In the genomic region with DNA sequence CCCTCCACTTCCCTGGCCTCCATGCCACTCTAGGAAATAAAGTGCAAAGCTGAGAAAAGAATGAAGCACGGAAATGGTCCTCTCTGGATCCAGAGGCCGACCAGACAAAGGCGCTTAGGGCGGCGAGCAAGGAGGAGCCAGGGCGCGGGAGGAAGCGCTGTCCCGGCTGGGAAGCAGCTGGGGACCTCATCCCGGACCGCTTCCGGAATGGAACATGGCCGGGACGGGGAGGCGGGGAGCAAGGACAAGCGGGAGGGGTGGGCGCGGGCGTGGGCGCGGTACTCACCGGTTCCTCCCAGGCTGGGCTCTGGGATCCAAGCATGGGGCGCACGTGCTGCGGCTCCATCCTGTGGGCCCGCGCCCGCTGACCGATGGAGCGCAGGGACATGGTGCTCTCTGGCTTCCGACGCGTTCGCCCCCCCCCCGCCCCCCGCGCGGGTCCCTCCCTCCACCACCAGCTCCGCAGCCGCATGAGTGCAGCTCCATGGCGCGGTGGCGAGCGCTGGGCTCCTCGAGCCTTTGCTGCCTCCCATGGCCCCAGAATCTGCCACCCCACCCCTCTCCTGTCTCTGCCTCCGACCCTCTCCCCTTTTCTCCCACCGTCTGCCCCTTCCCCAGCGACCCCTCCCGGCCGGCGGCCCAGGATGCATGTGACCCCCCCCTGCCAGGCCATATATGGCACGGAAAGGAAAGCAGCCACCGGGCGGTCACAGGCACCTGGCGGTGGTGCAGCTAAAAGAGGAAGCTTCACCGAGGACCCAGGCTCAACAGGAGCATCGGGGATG, we compare ENCODE assay signal across 8 mouse cellular contexts. TPM values are rescaled to one million over a fixed set of nuclear protein-coding genes. Genes with fewer than 3 reads are reported as not detected.
DNase-seq lines count a peak whose midpoint lies in the region; ATAC-seq and TF ChIP-seq lines count a peak whose summit lies in the region.
"Not testable (repeated sequence)": the region's sequence is repeated elsewhere in the genome, so short reads cannot be mapped to it uniquely, and the experiment has no call there.

A gene (minus strand): TSS at position 320 of the 785 bp plus-strand sequence.

- not testable (repeated sequence) for H3K9me3 ChIP-seq in ES-Bruce4 (replicated peaks; ENCODE audit: control insufficient read depth, insufficient read depth, low read length, poor library complexity, severe bottlenecking); hindbrain, embryonic 12.5 days (replicated peaks); liver, postnatal 0 days (ENCODE audit: low read length); neural tube, embryonic 15.5 days (replicated peaks)

- H3K4me1 ChIP-seq in ES-Bruce4 (ENCODE audit: control insufficient read depth, insufficient read depth, low read length); hindbrain, embryonic 12.5 days; liver, postnatal 0 days (ENCODE audit: insufficient read depth); neural tube, embryonic 15.5 days: not testable (repeated sequence)

- H3K9ac ChIP-seq in ES-Bruce4 (ENCODE audit: low read depth, poor library complexity, severe bottlenecking), result 0 out of 2 replicates have a peak within 1 kb of the TSS, but pooled peaks have one; percentile 51
- H3K9ac ChIP-seq in hindbrain, embryonic 12.5 days, result peak within 1 kb of the TSS; percentile 69
- H3K9ac ChIP-seq in liver, postnatal 0 days (replicated peaks), result not testable (repeated sequence)
- peak within 1 kb of the TSS; percentile 65 for H3K9ac ChIP-seq in neural tube, embryonic 15.5 days (replicated peaks)

- TF ChIP-seq CTCF in ES-Bruce4 (IDR thresholded peaks at IDR 0.05; ENCODE audit: low read depth, low read length); gastrocnemius, adult 2 months (IDR thresholded peaks at IDR 0.05); layer of hippocampus, adult 2 months (conservative IDR thresholded peaks at IDR 0.05); liver, postnatal 0 days (IDR thresholded peaks at IDR 0.05; ENCODE audit: low read depth): not testable (repeated sequence)

- not testable (repeated sequence) for H3K36me3 ChIP-seq in ES-Bruce4 (ENCODE audit: control insufficient read depth, insufficient read depth, low read length, poor library complexity, severe bottlenecking); hindbrain, embryonic 12.5 days; liver, postnatal 0 days (replicated peaks; ENCODE audit: insufficient read depth, low read length); neural tube, embryonic 15.5 days

- not testable (repeated sequence) for TF ChIP-seq POLR2A in ES-Bruce4 (IDR thresholded peaks at IDR 0.05; ENCODE audit: insufficient read depth, low read length)

- intact Hi-C loops in gastrocnemius, adult 2 months (cut with DNase I), result not testable (repeated sequence)

- not testable (repeated sequence) for ATAC-seq in hindbrain, embryonic 12.5 days (ENCODE audit: low FRiP score); liver, postnatal 0 days; neural tube, embryonic 15.5 days (ENCODE audit: low FRiP score)

- H3K27me3 ChIP-seq in ES-Bruce4 (ENCODE audit: control insufficient read depth, insufficient read depth, low read length, poor library complexity, severe bottlenecking); hindbrain, embryonic 12.5 days; liver, postnatal 0 days (ENCODE audit: insufficient read depth, low read length); neural tube, embryonic 15.5 days (replicated peaks): not testable (repeated sequence)

- peak within 1 kb of the TSS; percentile 64 for H3K4me2 ChIP-seq in hindbrain, embryonic 12.5 days (replicated peaks)
- H3K4me2 ChIP-seq in liver, postnatal 0 days (ENCODE audit: low read depth, low read length), result not testable (repeated sequence)
- H3K4me2 ChIP-seq in neural tube, embryonic 15.5 days, result peak within 1 kb of the TSS; percentile 67

- DNase-seq in cerebellum, postnatal 4 days (ENCODE audit: low spot score in 2 of 2), result peak; percentile 34 to 40
- DNase-seq in gastrocnemius, adult 2 months, result peak; percentile 51
- peak; percentile 12 to 40 for DNase-seq in layer of hippocampus, adult 2 months (ENCODE audit: low spot score in 2 of 2)
- DNase-seq in liver, postnatal 0 days, result peak; percentile 16
- peak; percentile 9 for DNase-seq in testis, postnatal 14 days (ENCODE audit: low spot score)

- peak within 1 kb of the TSS; percentile 40 for H3K4me3 ChIP-seq in ES-Bruce4 (ENCODE audit: low read depth, low read length)
- peak within 1 kb of the TSS; percentile 63 for H3K4me3 ChIP-seq in gastrocnemius, adult 2 months
- H3K4me3 ChIP-seq in hindbrain, embryonic 12.5 days, result peak within 1 kb of the TSS; percentile 52
- peak within 1 kb of the TSS; percentile 54 for H3K4me3 ChIP-seq in layer of hippocampus, adult 2 months
- not testable (repeated sequence) for H3K4me3 ChIP-seq in liver, postnatal 0 days (ENCODE audit: low read depth, low read length)
- H3K4me3 ChIP-seq in neural tube, embryonic 15.5 days (replicated peaks), result peak within 1 kb of the TSS; percentile 53

- WGBS in hindbrain, embryonic 12.5 days, result 2% methylated on average over 47 of the region's 57 CpGs
- 2% methylated on average over 32 of the region's 57 CpGs for WGBS in liver, postnatal 0 days (ENCODE audit: insufficient replicate concordance)
- 4% methylated on average over 45 of the region's 57 CpGs for WGBS in neural tube, embryonic 15.5 days

- H3K27ac ChIP-seq in ES-Bruce4 (ENCODE audit: insufficient read depth, low read length); hindbrain, embryonic 12.5 days; layer of hippocampus, adult 2 months; liver, postnatal 0 days (ENCODE audit: low read depth): not testable (repeated sequence)
- H3K27ac ChIP-seq in gastrocnemius, adult 2 months, result peak within 1 kb of the TSS; percentile 75
- 0 out of 2 replicates have a peak within 1 kb of the TSS, but pooled peaks have one; percentile 33 for H3K27ac ChIP-seq in neural tube, embryonic 15.5 days (replicated peaks)

- not testable (repeated sequence) for TF ChIP-seq EP300 in ES-Bruce4 (IDR thresholded peaks at IDR 0.05; ENCODE audit: insufficient read depth, low read depth, low read length); liver, postnatal 0 days (IDR thresholded peaks at IDR 0.05; ENCODE audit: low read depth)

RNA-seq across cellular contexts. Expression of the gene that starts here (rescaled TPM):
- 0.64 and 1.7 TPM in 2 replicates for polyA plus RNA-seq in ES-Bruce4 (2011; ENCODE audit: insufficient read depth, insufficient read length, low read depth, missing spikeins)
- not detected for total RNA-seq in gastrocnemius, adult 2 months (2021)
- polyA plus RNA-seq in hindbrain, embryonic 12.5 days (2016; fragmentation: Nextera tagmentation; extraction: Ambion mirVana), result 3.4 and 3.8 TPM in 2 replicates
- 1 to 10 TPM; 2.8 to 3.1 TPM for total RNA-seq in layer of hippocampus, adult 2 months (2021)
- polyA plus RNA-seq in liver, postnatal 0 days (2015; fragmentation: Nextera tagmentation; extraction: Ambion mirVana), result not detected in 2 replicates
- polyA plus RNA-seq in neural tube, embryonic 15.5 days (2015; fragmentation: Nextera tagmentation; extraction: Ambion mirVana), result 6.5 and 8.7 TPM in 2 replicates

Comparison
In these comparisons a context has a peak if more than half of its experiments do, and no peak if none do; other contexts are left out.
1. Peak in DNase-seq, H3K4me3 ChIP-seq and H3K27ac ChIP-seq in gastrocnemius, adult 2 months; RNA of the gene not detected or under 1 TPM.
2. Peak in DNase-seq in liver, postnatal 0 days; RNA of the gene not detected or under 1 TPM.